Mouse (Mus musculus): ENCODE results near the gene Akap1. TPM values are rescaled to one million over a fixed set of nuclear protein-coding genes. Genes with fewer than 3 reads are reported as not detected.
A peak's percentile ranks its signal among the peaks of the same experiment; 100 is the strongest.

Gene Akap1
- polyA plus RNA-seq, 2 experiments, result 14.9 to 31.4 TPM

DNA sequence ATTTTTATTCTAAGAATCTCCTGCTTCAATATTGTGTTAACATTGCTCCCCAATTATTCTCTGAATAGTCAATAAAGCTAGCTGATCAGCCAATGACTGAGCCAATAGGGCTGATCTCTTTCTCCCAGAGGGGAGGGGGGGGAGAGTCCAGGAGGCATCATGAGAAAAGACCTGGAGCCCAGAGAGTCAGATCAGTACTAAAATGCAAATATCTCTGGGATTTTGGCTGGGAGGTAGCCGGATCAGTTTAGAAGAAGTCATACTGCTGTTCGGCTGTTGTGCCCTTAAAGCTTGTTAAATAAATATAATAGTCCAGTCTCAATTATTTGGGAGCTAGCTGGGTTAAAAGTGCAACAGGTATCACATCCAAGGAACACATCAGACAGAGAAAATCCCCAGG, 10.8 kb downstream of the Akap1 start:
- Histone ChIP-seq H3K9ac (ENCODE audit: low read depth, low read length, severe bottlenecking) (no peak overlapping the region), H3K9me3 (ENCODE audit: control insufficient read depth, low read length) (no peaks in the 10 kb centered on the region), H3K36me3 (ENCODE audit: control insufficient read depth, insufficient read depth, low read length) (no peaks in the 10 kb centered on the region), H3K27ac (replicated peaks; ENCODE audit: low read depth, low read length) (no peak overlapping the region), H3K4me2 (replicated peaks; ENCODE audit: low read depth, low read length, severe bottlenecking) (no peak overlapping the region), H3K4me3 (replicated peaks; ENCODE audit: low read length) (no peak overlapping the region), H3K4me1 (ENCODE audit: control insufficient read depth, insufficient read depth, low read length) (peaks cover 32% of the 10 kb centered on the region), H3K27me3 (ENCODE audit: control insufficient read depth, insufficient read depth, low read length) (no peaks in the 10 kb centered on the region)
- DNase-seq (ENCODE audit: low spot score) (no peak), ATAC-seq (ENCODE audit: low FRiP score, low read depth) (no peak)
- TF ChIP-seq POLR2A (IDR thresholded peaks at IDR 0.05; ENCODE audit: borderline replicate concordance, extremely low read depth, insufficient read depth, insufficient read length), result no peak
- 84% methylated on average over 2 of the region's 2 CpGs for WGBS

DNA sequence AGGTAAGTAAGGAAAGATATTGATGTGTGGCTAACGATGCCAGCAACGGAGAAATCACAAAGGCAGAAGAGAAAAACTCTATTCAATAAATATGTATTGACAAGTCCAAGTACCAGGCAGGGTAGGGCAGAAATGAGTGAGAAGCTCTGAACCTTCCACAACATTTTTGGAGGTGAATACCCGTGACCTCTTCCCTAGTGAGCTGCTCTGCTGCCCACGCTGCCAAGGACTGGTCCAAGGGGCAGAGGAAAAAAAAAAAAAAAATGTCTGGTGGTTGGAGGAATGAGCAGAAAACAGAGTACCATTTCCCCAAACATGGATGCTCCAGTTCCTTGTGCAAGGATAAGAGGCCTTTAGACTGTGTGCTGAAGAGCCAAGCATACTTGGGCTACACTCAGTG, 11.6 kb downstream of the Akap1 start:
- no peak for TF ChIP-seq POLR2A (IDR thresholded peaks at IDR 0.05; ENCODE audit: borderline replicate concordance, extremely low read depth, insufficient read depth, insufficient read length)
- Histone ChIP-seq H3K9ac (ENCODE audit: low read depth, low read length, severe bottlenecking) (no peak overlapping the region), H3K4me3 (replicated peaks; ENCODE audit: low read length) (no peak overlapping the region), H3K36me3 (ENCODE audit: control insufficient read depth, insufficient read depth, low read length) (no peaks in the 10 kb centered on the region), H3K27ac (replicated peaks; ENCODE audit: low read depth, low read length) (no peak overlapping the region), H3K4me1 (ENCODE audit: control insufficient read depth, insufficient read depth, low read length) (peaks cover 37% of the 10 kb centered on the region), H3K4me2 (replicated peaks; ENCODE audit: low read depth, low read length, severe bottlenecking) (no peak overlapping the region), H3K27me3 (ENCODE audit: control insufficient read depth, insufficient read depth, low read length) (no peaks in the 10 kb centered on the region), H3K9me3 (ENCODE audit: control insufficient read depth, low read length) (no peaks in the 10 kb centered on the region)
- DNase-seq (ENCODE audit: low spot score) (no peak), ATAC-seq (ENCODE audit: low FRiP score, low read depth) (no peak)
- WGBS, result 70% methylated on average over 4 of the region's 4 CpGs

DNA sequence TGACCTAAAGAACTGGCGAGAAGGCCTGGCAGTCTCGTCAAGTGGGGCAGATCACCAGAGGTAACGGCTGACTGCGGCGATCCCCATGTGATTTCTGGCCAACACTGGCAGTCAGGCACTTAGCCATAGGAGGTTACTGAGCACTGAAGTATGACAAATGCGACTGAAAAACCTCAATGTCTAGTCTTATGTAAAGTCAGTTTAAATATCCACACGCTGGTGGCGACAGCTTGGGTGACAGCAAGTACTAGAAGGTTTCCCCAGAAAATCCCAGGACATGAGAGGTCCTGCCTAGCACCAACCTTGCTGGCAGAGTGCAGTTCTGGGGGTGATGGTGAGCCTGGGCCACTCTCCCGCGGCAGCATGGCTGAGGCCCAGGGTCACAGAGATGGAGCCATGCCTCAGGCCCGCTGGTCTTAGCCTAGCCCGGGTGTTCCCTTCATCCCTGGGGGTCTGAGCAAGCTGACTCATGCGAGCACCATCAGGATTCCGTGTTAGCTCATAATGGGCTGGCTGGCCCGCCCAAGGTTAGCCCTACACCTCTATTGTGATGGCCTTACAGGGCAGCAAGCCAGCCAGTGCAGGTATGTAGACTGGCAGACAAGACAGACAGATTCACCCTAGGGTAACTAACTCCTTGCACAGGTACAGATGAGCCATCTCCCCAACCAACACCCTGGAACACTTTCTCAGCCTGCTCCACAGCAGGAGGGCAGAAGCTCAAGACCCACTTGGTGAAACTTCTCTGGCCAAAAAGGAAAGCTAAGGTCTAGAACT, 13.1 kb downstream of the Akap1 start:
- no peak for ATAC-seq (ENCODE audit: low FRiP score, low read depth)
- Histone ChIP-seq H3K36me3 (ENCODE audit: control insufficient read depth, insufficient read depth, low read length) (no peaks in the 10 kb centered on the region), H3K9me3 (ENCODE audit: control insufficient read depth, low read length) (no peaks in the 10 kb centered on the region), H3K4me2 (replicated peaks; ENCODE audit: low read depth, low read length, severe bottlenecking) (no peak overlapping the region), H3K9ac (ENCODE audit: low read depth, low read length, severe bottlenecking) (no peak overlapping the region), H3K27ac (replicated peaks; ENCODE audit: low read depth, low read length) (no peak overlapping the region), H3K4me3 (replicated peaks; ENCODE audit: low read length) (no peak overlapping the region), H3K27me3 (ENCODE audit: control insufficient read depth, insufficient read depth, low read length) (no peaks in the 10 kb centered on the region), H3K4me1 (ENCODE audit: control insufficient read depth, insufficient read depth, low read length) (peaks cover 33% of the 10 kb centered on the region)
- no peak for TF ChIP-seq POLR2A (IDR thresholded peaks at IDR 0.05; ENCODE audit: borderline replicate concordance, extremely low read depth, insufficient read depth, insufficient read length)
- no peak for DNase-seq (ENCODE audit: low spot score)
- 85% methylated on average over 15 of the region's 15 CpGs for WGBS

DNA sequence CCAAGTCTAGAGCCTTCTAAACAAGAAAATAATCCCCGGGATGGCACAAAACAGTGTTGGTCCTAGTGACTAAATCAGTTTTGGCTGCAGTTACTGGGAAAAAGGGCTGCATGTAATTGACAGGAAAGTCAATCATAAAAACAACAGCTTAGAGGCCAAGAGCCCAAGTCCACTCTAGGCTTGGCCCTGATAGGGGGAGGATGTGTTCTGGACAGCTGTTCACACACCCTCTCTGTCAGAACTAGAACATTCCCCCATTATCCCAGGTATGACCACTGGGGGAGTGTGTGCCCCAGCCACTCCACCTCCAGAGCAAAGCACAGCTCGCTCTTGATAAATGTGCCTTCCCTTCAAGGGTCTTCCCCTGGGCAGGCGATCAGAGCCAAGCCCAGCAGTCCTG, 14.7 kb downstream of the Akap1 start:
- Histone ChIP-seq H3K9ac (ENCODE audit: low read depth, low read length, severe bottlenecking) (no peak overlapping the region), H3K27ac (replicated peaks; ENCODE audit: low read depth, low read length) (peak overlapping the region; percentile 48), H3K9me3 (ENCODE audit: control insufficient read depth, low read length) (no peaks in the 10 kb centered on the region), H3K36me3 (ENCODE audit: control insufficient read depth, insufficient read depth, low read length) (peaks cover 9% of the 10 kb centered on the region; the same call in 1 of the 2 replicates), H3K4me3 (replicated peaks; ENCODE audit: low read length) (no peak overlapping the region), H3K27me3 (ENCODE audit: control insufficient read depth, insufficient read depth, low read length) (no peaks in the 10 kb centered on the region), H3K4me1 (ENCODE audit: control insufficient read depth, insufficient read depth, low read length) (peaks cover 25% of the 10 kb centered on the region), H3K4me2 (replicated peaks; ENCODE audit: low read depth, low read length, severe bottlenecking) (no peak overlapping the region)
- no peak for DNase-seq (ENCODE audit: low spot score)
- ATAC-seq (ENCODE audit: low FRiP score, low read depth), result peak; percentile 45; the same call in 1 of the 2 replicates
- no peak for TF ChIP-seq POLR2A (IDR thresholded peaks at IDR 0.05; ENCODE audit: borderline replicate concordance, extremely low read depth, insufficient read depth, insufficient read length)
- WGBS, result 57% methylated on average over 3 of the region's 3 CpGs

DNA sequence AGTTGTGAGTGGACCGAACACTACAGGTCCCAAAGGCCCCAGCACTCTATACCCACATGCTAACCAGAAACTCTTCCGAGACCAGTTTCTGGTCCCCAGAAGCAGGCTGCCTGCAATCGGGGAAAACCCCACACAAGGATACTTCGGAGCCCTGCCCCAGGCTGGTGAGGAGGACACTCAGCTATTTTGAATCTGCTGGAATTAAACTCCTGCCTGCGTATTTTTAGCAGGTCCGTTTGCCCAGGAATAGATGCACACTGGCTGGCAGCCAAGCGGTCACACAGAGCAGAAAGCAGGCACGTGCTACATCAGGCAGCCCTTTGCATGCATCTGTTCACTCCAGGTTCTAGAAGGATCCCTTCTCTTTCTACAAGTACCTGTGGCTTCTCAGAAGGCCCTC, 15.1 kb downstream of the Akap1 start:
- WGBS, result 47% methylated on average over 8 of the region's 8 CpGs
- H3K9me3 ChIP-seq (ENCODE audit: control insufficient read depth, low read length), result no peaks in the 10 kb centered on the region
- H3K9ac ChIP-seq (ENCODE audit: low read depth, low read length, severe bottlenecking), result no peak overlapping the region
- no peak for TF ChIP-seq POLR2A (IDR thresholded peaks at IDR 0.05; ENCODE audit: borderline replicate concordance, extremely low read depth, insufficient read depth, insufficient read length)
- H3K4me1 ChIP-seq (ENCODE audit: control insufficient read depth, insufficient read depth, low read length), result peaks cover 25% of the 10 kb centered on the region
- ATAC-seq (ENCODE audit: low FRiP score, low read depth) (peak; percentile 42; the same call in 1 of the 2 replicates), DNase-seq (ENCODE audit: low spot score) (peak; percentile 30)
- peak overlapping the region; percentile 48 for H3K27ac ChIP-seq (replicated peaks; ENCODE audit: low read depth, low read length)
- no peak overlapping the region for H3K4me2 ChIP-seq (replicated peaks; ENCODE audit: low read depth, low read length, severe bottlenecking)
- peaks cover 14% of the 10 kb centered on the region; the same call in 1 of the 2 replicates for H3K36me3 ChIP-seq (ENCODE audit: control insufficient read depth, insufficient read depth, low read length)
- no peak overlapping the region for H3K4me3 ChIP-seq (replicated peaks; ENCODE audit: low read length)
- no peaks in the 10 kb centered on the region for H3K27me3 ChIP-seq (ENCODE audit: control insufficient read depth, insufficient read depth, low read length)
